Mouse (Mus musculus): Measurements from ENCODE around the gene Gsg1.

The Gsg1 gene

GRCm38 (mm10) chr6:135254153-135254552 lies at the start of gene Gsg1:
Gsg1 (minus strand) TSS chr6:135254351.
- no peak for DNase-seq

- DNase-seq = no peak
These were observed 48.4 kb upstream of the Gsg1 start for GRCm38 (mm10) chr6:135302421-135303125.

GRCm38 (mm10) chr6:135300469-135300868 lies 46.3 kb upstream of the Gsg1 start:
- no peak for DNase-seq

GRCm38 (mm10) chr6:135299024-135299550 lies 44.9 kb upstream of the Gsg1 start:
- no peak for DNase-seq

- no peak for DNase-seq
These were observed 43.4 kb upstream of the Gsg1 start for GRCm38 (mm10) chr6:135297570-135297969.

GRCm38 (mm10) chr6:135296267-135296666 lies 42.1 kb upstream of the Gsg1 start:
- DNase-seq = peak; percentile 79

- peak; percentile 40 for DNase-seq
These were observed 41.1 kb upstream of the Gsg1 start for GRCm38 (mm10) chr6:135295082-135295861.

- no peak for DNase-seq
These were observed 40.0 kb upstream of the Gsg1 start for GRCm38 (mm10) chr6:135294150-135294549.

- DNase-seq = no peak
These were observed 38.2 kb upstream of the Gsg1 start for GRCm38 (mm10) chr6:135292391-135292790.

- DNase-seq = no peak
These were observed 25.7 kb upstream of the Gsg1 start for GRCm38 (mm10) chr6:135279856-135280255.

- DNase-seq = no peak
These were observed 25.1 kb upstream of the Gsg1 start for GRCm38 (mm10) chr6:135279286-135279685.

- DNase-seq = no peak
These were observed 24.2 kb upstream of the Gsg1 start for GRCm38 (mm10) chr6:135278302-135278701.

- no peak for DNase-seq
These were observed 22.5 kb upstream of the Gsg1 start for GRCm38 (mm10) chr6:135276474-135277295.

- DNase-seq = no peak
These were observed 21.1 kb upstream of the Gsg1 start for GRCm38 (mm10) chr6:135275231-135275630.

GRCm38 (mm10) chr6:135273066-135273465 lies 18.9 kb upstream of the Gsg1 start:
- no peak for DNase-seq

GRCm38 (mm10) chr6:135271761-135272160 lies 17.6 kb upstream of the Gsg1 start:
- no peak for DNase-seq

GRCm38 (mm10) chr6:135269626-135270025 lies 15.5 kb upstream of the Gsg1 start:
- no peak for DNase-seq

GRCm38 (mm10) chr6:135268392-135268791 lies 14.2 kb upstream of the Gsg1 start:
- no peak for DNase-seq

GRCm38 (mm10) chr6:135267221-135267620 lies 13.1 kb upstream of the Gsg1 start:
- DNase-seq = no peak

GRCm38 (mm10) chr6:135266056-135266455 lies 11.9 kb upstream of the Gsg1 start:
- no peak for DNase-seq

- DNase-seq = no peak
These were observed 10.0 kb upstream of the Gsg1 start for GRCm38 (mm10) chr6:135264136-135264535.

- no peak for DNase-seq
These were observed 8.4 kb upstream of the Gsg1 start for GRCm38 (mm10) chr6:135262565-135262964.

GRCm38 (mm10) chr6:135261124-135261523 lies 7.0 kb upstream of the Gsg1 start:
- DNase-seq = no peak
